Mouse (Mus musculus) liver, embryonic 11.5 days (tissue): ENCODE measurements around the gene Pnpla5. TPM values are rescaled to one million over a fixed set of nuclear protein-coding genes. Genes with fewer than 3 reads are reported as not detected.
"Not testable (repeated sequence)": the region's sequence is repeated elsewhere in the genome, so short reads cannot be mapped to it uniquely, and the experiment has no call there.

Experiments
- ATAC-seq: fragments of 200-750 bp; cut with Nextera tagmentation; replicated peaks from 2 replicates; pipeline ENCODE4 v1.8.0; 2017; ENCODE audit warnings: moderate number of reproducible peaks, mild to moderate bottlenecking, moderate TSS enrichment, moderate library complexity; ENCODE audit not compliant: low FRiP score
- DNase-seq: peaks from one replicate; pipeline ENCODE4 v3.0.0-alpha.2; 2017; ENCODE audit warnings: low spot score
- H3K27ac ChIP-seq: fragments of 300-500 bp; sonication (generic); 2 replicates; pipeline ENCODE4 v1.5.1; 2014; ENCODE audit warnings: mild to moderate bottlenecking, low read depth, low read length, control low read depth
- H3K27me3 ChIP-seq: fragments of 300-500 bp; sonication (generic); replicated peaks from 2 replicates; pipeline ENCODE4 v1.6.1; 2014; ENCODE audit warnings: low read length, mixed read lengths; ENCODE audit not compliant: control insufficient read depth, insufficient read depth
- H3K36me3 ChIP-seq: fragments of 300-500 bp; sonication (generic); 2 replicates; pipeline ENCODE4 v1.6.1; 2014; ENCODE audit warnings: mild to moderate bottlenecking, low read length, moderate library complexity, mixed read lengths; ENCODE audit not compliant: control insufficient read depth, insufficient read depth
- H3K4me1 ChIP-seq: fragments of 300-500 bp; sonication (generic); replicated peaks from 2 replicates; pipeline ENCODE4 v1.6.1; 2014; ENCODE audit warnings: low read length, mixed read lengths; ENCODE audit not compliant: control insufficient read depth, insufficient read depth
- H3K4me2 ChIP-seq: fragments of 300-500 bp; sonication (generic); 2 replicates; pipeline ENCODE4 v1.6.1; 2014; ENCODE audit warnings: mild to moderate bottlenecking, control low read depth, moderate library complexity
- H3K4me3 ChIP-seq: fragments of 300-500 bp; sonication (generic); 2 replicates; pipeline ENCODE4 v1.5.1; 2014; ENCODE audit warnings: low read depth, low read length, control low read depth
- H3K9ac ChIP-seq: fragments of 300-500 bp; sonication (generic); 2 replicates; pipeline ENCODE4 v1.6.1; 2014; ENCODE audit warnings: low read depth, low read length, control low read depth
- H3K9me3 ChIP-seq: fragments of 300-500 bp; sonication (generic); 2 replicates; pipeline ENCODE4 v1.6.1; 2016; ENCODE audit warnings: low read length, inconsistent platforms, mixed read lengths; ENCODE audit not compliant: control insufficient read depth
- WGBS: fragments of 180-500 bp; shearing (Covaris S2); extraction: QIAGEN DNeasy Blood & Tissue Kit; methylation state at CpG from one replicate; pipeline ENCODE4 v1.1.7; 2014; 5-methylcytosine and 5-hydroxymethylcytosine counted together
- polyA plus RNA-seq: library from polyadenylated mRNA; unstranded; fragments of >200 nt; fragmentation: Nextera tagmentation; extraction: Ambion mirVana; gene quantifications from 2 replicates; pipeline ENCODE4 v1.2.1, GENCODE M21; 2014

The Pnpla5 gene
- polyA plus RNA-seq, 1 experiment from 2014 or later: not detected

GRCm38 (mm10) chr15:84105924-84106500 lies 17.0 kb downstream of the Pnpla5 start:
- H3K27me3 ChIP-seq: peaks cover 31% of the 10 kb centered on the region
- WGBS: 10% methylated on average over 12 of the region's 12 CpGs
- no peak for DNase-seq
- 0 out of 2 replicates have a peak, but pooled peaks cover 3% of the 10 kb centered on the region for H3K4me1 ChIP-seq
- H3K27ac ChIP-seq: no peak overlapping the region
- no peaks in the 10 kb centered on the region for H3K9me3 ChIP-seq
- H3K9ac ChIP-seq: no peak overlapping the region
- no peak for ATAC-seq
- no peaks in the 10 kb centered on the region for H3K36me3 ChIP-seq
- peak overlapping the region; percentile 81 for H3K4me2 ChIP-seq
- H3K4me3 ChIP-seq: peak overlapping the region; percentile 52

GRCm38 (mm10) chr15:84105105-84105923 lies 17.7 kb downstream of the Pnpla5 start, which contains the start of gene Sult4a1:
TSS of gene Sult4a1 (minus strand) at chr15:84105754.
- H3K4me3 ChIP-seq: peak within 1 kb of the TSS; percentile 52
- H3K9me3 ChIP-seq: no peaks in the 10 kb centered on the region
- H3K27me3 ChIP-seq: peaks cover 31% of the 10 kb centered on the region
- H3K4me1 ChIP-seq: 0 out of 2 replicates have a peak, but pooled peaks cover 3% of the 10 kb centered on the region
- no peak for DNase-seq
- H3K9ac ChIP-seq: no peak within 1 kb of the TSS
- H3K36me3 ChIP-seq: no peaks in the 10 kb centered on the region
- H3K4me2 ChIP-seq: peak within 1 kb of the TSS; percentile 81
- 3% methylated on average over 77 of the region's 77 CpGs for WGBS
- no peak for ATAC-seq
- no peak within 1 kb of the TSS for H3K27ac ChIP-seq

- no peak for DNase-seq
- H3K9ac ChIP-seq: no peak overlapping the region
- 76% methylated on average over 7 of the region's 7 CpGs for WGBS
- no peaks in the 10 kb centered on the region for H3K9me3 ChIP-seq
- ATAC-seq: no peak
- no peak overlapping the region for H3K4me2 ChIP-seq
- 0 out of 2 replicates have a peak, but pooled peaks cover 3% of the 10 kb centered on the region for H3K4me1 ChIP-seq
- no peaks in the 10 kb centered on the region for H3K36me3 ChIP-seq
- H3K27ac ChIP-seq: no peak overlapping the region
- H3K4me3 ChIP-seq: no peak overlapping the region
- H3K27me3 ChIP-seq: peaks cover 31% of the 10 kb centered on the region
Observed at GRCm38 (mm10) chr15:84104626-84105025, 18.3 kb downstream of the Pnpla5 start.

GRCm38 (mm10) chr15:84097536-84097935 lies 25.4 kb downstream of the Pnpla5 start:
- ATAC-seq, H3K4me2 ChIP-seq, H3K4me1 ChIP-seq, H3K27me3 ChIP-seq, DNase-seq, H3K9ac ChIP-seq, H3K27ac ChIP-seq, H3K4me3 ChIP-seq, H3K36me3 ChIP-seq, H3K9me3 ChIP-seq: not testable (repeated sequence)
- 68% methylated on average over 15 of the region's 15 CpGs for WGBS

- Histone ChIP-seq H3K4me3 (no peak overlapping the region), H3K27me3 (no peaks in the 10 kb centered on the region), H3K9me3 (no peaks in the 10 kb centered on the region), H3K27ac (no peak overlapping the region), H3K4me2 (no peak overlapping the region), H3K36me3 (no peaks in the 10 kb centered on the region), H3K9ac (no peak overlapping the region), H3K4me1 (no peaks in the 10 kb centered on the region)
- WGBS: 77% methylated on average over 8 of the region's 8 CpGs
- no peak for DNase-seq
- no peak for ATAC-seq
Observed at GRCm38 (mm10) chr15:84096051-84096450, 26.9 kb downstream of the Pnpla5 start.

GRCm38 (mm10) chr15:84094921-84095320 lies 28.1 kb downstream of the Pnpla5 start:
- Histone ChIP-seq H3K4me2 (no peak overlapping the region), H3K27me3 (no peaks in the 10 kb centered on the region), H3K9ac (no peak overlapping the region), H3K9me3 (no peaks in the 10 kb centered on the region), H3K27ac (no peak overlapping the region), H3K4me1 (no peaks in the 10 kb centered on the region), H3K36me3 (no peaks in the 10 kb centered on the region), H3K4me3 (no peak overlapping the region)
- ATAC-seq: no peak
- DNase-seq: no peak
- WGBS: 61% methylated on average over 7 of the region's 7 CpGs

- DNase-seq (no peak), ATAC-seq (no peak)
- no peak overlapping the region for H3K4me2 ChIP-seq
- no peak overlapping the region for H3K4me3 ChIP-seq
- H3K4me1 ChIP-seq: no peaks in the 10 kb centered on the region
- H3K27ac ChIP-seq: no peak overlapping the region
- no peaks in the 10 kb centered on the region for H3K36me3 ChIP-seq
- WGBS: 48% methylated on average over 9 of the region's 9 CpGs
- no peaks in the 10 kb centered on the region for H3K27me3 ChIP-seq
- no peaks in the 10 kb centered on the region for H3K9me3 ChIP-seq
- no peak overlapping the region for H3K9ac ChIP-seq
Observed at GRCm38 (mm10) chr15:84086775-84087174, 36.2 kb downstream of the Pnpla5 start.

GRCm38 (mm10) chr15:84086364-84086763 lies 36.6 kb downstream of the Pnpla5 start:
- Histone ChIP-seq H3K4me3 (no peak overlapping the region), H3K4me2 (no peak overlapping the region), H3K27ac (no peak overlapping the region), H3K27me3 (no peaks in the 10 kb centered on the region), H3K4me1 (no peaks in the 10 kb centered on the region), H3K36me3 (no peaks in the 10 kb centered on the region), H3K9me3 (no peaks in the 10 kb centered on the region), H3K9ac (no peak overlapping the region)
- ATAC-seq (no peak), DNase-seq (no peak)
- WGBS: 30% methylated on average over 12 of the region's 12 CpGs
